Mouse (Mus musculus) heart, postnatal 0 days (tissue): ENCODE results near the gene Tspoap1. TPM values are rescaled to one million over a fixed set of nuclear protein-coding genes. Genes with fewer than 3 reads are reported as not detected.

Experiments
- ATAC-seq: fragments of 200-750 bp; cut with Nextera tagmentation; 2 replicates; pipeline ENCODE4 v1.8.0; 2017; ENCODE audit warnings: low read depth, moderate number of reproducible peaks, moderate library complexity; ENCODE audit not compliant: insufficient read depth
- DNase-seq: peaks from one replicate; pipeline ENCODE4 v3.0.0-alpha.2; 2016; ENCODE audit warnings: low spot score
- H3K27ac ChIP-seq: fragments of 300-500 bp; sonication (generic); 2 replicates; pipeline ENCODE4 v1.5.1; 2014; ENCODE audit warnings: low read depth, mild to moderate bottlenecking
- H3K27me3 ChIP-seq: fragments of 300-500 bp; sonication (generic); 2 replicates; pipeline ENCODE4 v1.6.1; 2014; ENCODE audit warnings: low read length, mixed read lengths; ENCODE audit not compliant: control insufficient read depth, insufficient read depth
- H3K36me3 ChIP-seq: fragments of 300-500 bp; sonication (generic); replicated peaks from 2 replicates; pipeline ENCODE4 v1.6.1; 2014; ENCODE audit warnings: low read length, mixed read lengths; ENCODE audit not compliant: control insufficient read depth, insufficient read depth
- H3K4me1 ChIP-seq: fragments of 300-500 bp; sonication (generic); 2 replicates; pipeline ENCODE4 v1.6.1; 2014; ENCODE audit warnings: antibody characterized with exemption; ENCODE audit not compliant: control insufficient read depth, insufficient read depth
- H3K4me2 ChIP-seq: fragments of 300-500 bp; sonication (generic); 2 replicates; pipeline ENCODE4 v1.6.1; 2014; ENCODE audit warnings: low read depth, mild to moderate bottlenecking, low read length, moderate library complexity
- H3K4me3 ChIP-seq: fragments of 300-500 bp; sonication (generic); 2 replicates; pipeline ENCODE4 v1.5.1; 2014; ENCODE audit warnings: low read depth, low read length
- H3K9ac ChIP-seq: fragments of 300-500 bp; sonication (generic); replicated peaks from 2 replicates; pipeline ENCODE4 v1.6.1; 2014; ENCODE audit warnings: low read depth, low read length, mixed read lengths
- H3K9me3 ChIP-seq: fragments of 300-500 bp; sonication (generic); replicated peaks from 2 replicates; pipeline ENCODE4 v1.6.1; 2016; ENCODE audit warnings: low read length; ENCODE audit not compliant: control insufficient read depth
- CTCF ChIP-seq: IDR thresholded peaks from 2 replicates; pipeline ENCODE4 v1.5.1; 2016; ENCODE audit warnings: antibody characterized with exemption, control low read depth, low read depth
- EP300 ChIP-seq: IDR thresholded peaks from 2 replicates; pipeline ENCODE4 v1.6.1; 2016; ENCODE audit warnings: antibody characterized with exemption, low read depth
- WGBS: fragments of 180-500 bp; shearing (Covaris S2); extraction: QIAGEN DNeasy Blood & Tissue Kit; methylation state at CpG from one replicate; pipeline ENCODE4 v1.1.7; 2014; 5-methylcytosine and 5-hydroxymethylcytosine counted together
- polyA plus RNA-seq: library from polyadenylated mRNA; unstranded; fragments of >200 nt; fragmentation: Nextera tagmentation; extraction: Ambion mirVana; gene quantifications from 2 replicates; pipeline ENCODE4 v1.2.1, GENCODE M21; 2015
- total RNA-seq: library from RNA; depleted of rRNA; stranded (reverse); fragments of >200 nt; gene quantifications from 2 replicates; pipeline ENCODE4 v1.2.3, GENCODE M21; 2014; ENCODE audit warnings: low replicate concordance

The Tspoap1 gene
- total and polyA plus RNA-seq, 2 experiments from 2014 or later = not detected

GRCm38 (mm10) chr11:87805448-87805847 is 45.1 kb downstream of the Tspoap1 start:
- no peak for DNase-seq
- no peaks in the 10 kb centered on the region for H3K4me1 ChIP-seq
- 68% methylated on average over 1 of the region's 1 CpGs for WGBS
- TF ChIP-seq CTCF (peak; percentile 31; the same call in 1 of the 2 replicates), EP300 (no peak)
- no peak overlapping the region for H3K9ac ChIP-seq
- no peaks in the 10 kb centered on the region for H3K36me3 ChIP-seq
- no peak overlapping the region for H3K4me3 ChIP-seq
- H3K4me2 ChIP-seq = no peak overlapping the region
- no peak for ATAC-seq
- no peak overlapping the region for H3K27ac ChIP-seq
- no peaks in the 10 kb centered on the region for H3K9me3 ChIP-seq
- H3K27me3 ChIP-seq = no peaks in the 10 kb centered on the region

GRCm38 (mm10) chr11:87807433-87807832 is 47.1 kb downstream of the Tspoap1 start:
- Histone ChIP-seq H3K9ac (no peak overlapping the region), H3K4me2 (no peak overlapping the region), H3K36me3 (no peaks in the 10 kb centered on the region), H3K27me3 (no peaks in the 10 kb centered on the region), H3K27ac (no peak overlapping the region), H3K9me3 (no peaks in the 10 kb centered on the region), H3K4me3 (no peak overlapping the region), H3K4me1 (no peaks in the 10 kb centered on the region)
- ATAC-seq (no peak), DNase-seq (no peak)
- WGBS = 69% methylated on average over 6 of the region's 6 CpGs
- no peak for TF ChIP-seq EP300
- TF ChIP-seq CTCF = no peak

GRCm38 (mm10) chr11:87808236-87808635 is 47.9 kb downstream of the Tspoap1 start:
- Histone ChIP-seq H3K27ac (no peak overlapping the region), H3K36me3 (no peaks in the 10 kb centered on the region), H3K9me3 (no peaks in the 10 kb centered on the region), H3K27me3 (no peaks in the 10 kb centered on the region), H3K4me1 (no peaks in the 10 kb centered on the region), H3K9ac (no peak overlapping the region), H3K4me2 (no peak overlapping the region), H3K4me3 (no peak overlapping the region)
- TF ChIP-seq EP300 = no peak
- no peak for TF ChIP-seq CTCF
- 65% methylated on average over 7 of the region's 7 CpGs for WGBS
- DNase-seq (no peak), ATAC-seq (no peak)

GRCm38 (mm10) chr11:87811396-87811795 is 51.1 kb downstream of the Tspoap1 start:
- Histone ChIP-seq H3K27ac (no peak overlapping the region), H3K4me1 (no peaks in the 10 kb centered on the region), H3K4me3 (no peak overlapping the region), H3K27me3 (peaks cover 13% of the 10 kb centered on the region; the same call in 1 of the 2 replicates), H3K4me2 (no peak overlapping the region), H3K36me3 (no peaks in the 10 kb centered on the region), H3K9ac (no peak overlapping the region), H3K9me3 (no peaks in the 10 kb centered on the region)
- no peak for ATAC-seq
- DNase-seq = no peak
- 31% methylated on average over 4 of the region's 4 CpGs for WGBS
- TF ChIP-seq CTCF = no peak
- no peak for TF ChIP-seq EP300

- no peak overlapping the region for H3K4me2 ChIP-seq
- H3K4me3 ChIP-seq = no peak overlapping the region
- no peak overlapping the region for H3K27ac ChIP-seq
- H3K4me1 ChIP-seq = no peaks in the 10 kb centered on the region
- no peak overlapping the region for H3K9ac ChIP-seq
- no peak for ATAC-seq
- WGBS = 72% methylated on average over 8 of the region's 8 CpGs
- no peaks in the 10 kb centered on the region for H3K36me3 ChIP-seq
- TF ChIP-seq CTCF = no peak
- TF ChIP-seq EP300 = no peak
- DNase-seq = no peak
- H3K9me3 ChIP-seq = no peaks in the 10 kb centered on the region
- H3K27me3 ChIP-seq = peaks cover 26% of the 10 kb centered on the region
These were observed 54.5 kb downstream of the Tspoap1 start for GRCm38 (mm10) chr11:87814831-87815230.

- no peaks in the 10 kb centered on the region for H3K9me3 ChIP-seq
- H3K27me3 ChIP-seq = peaks cover 26% of the 10 kb centered on the region
- TF ChIP-seq EP300 = no peak
- peak; percentile 61 for TF ChIP-seq CTCF
- H3K27ac ChIP-seq = no peak overlapping the region
- DNase-seq (no peak), ATAC-seq (no peak)
- no peaks in the 10 kb centered on the region for H3K36me3 ChIP-seq
- H3K4me2 ChIP-seq = peak overlapping the region; percentile 66
- peak overlapping the region; percentile 42 for H3K4me3 ChIP-seq
- H3K9ac ChIP-seq = no peak overlapping the region
- no peaks in the 10 kb centered on the region for H3K4me1 ChIP-seq
- 4% methylated on average over 30 of the region's 31 CpGs for WGBS
These were observed 56.5 kb downstream of the Tspoap1 start for GRCm38 (mm10) chr11:87816707-87817442.
